Mouse (Mus musculus) heart, embryonic 10.5 days (tissue): Measurements from ENCODE around the gene Gzmf. TPM values are rescaled to one million over a fixed set of nuclear protein-coding genes. Genes with fewer than 3 reads are reported as not detected.
"Not testable (repeated sequence)": the region's sequence is repeated elsewhere in the genome, so short reads cannot be mapped to it uniquely, and the experiment has no call there.

Source experiments
- DNase-seq: peaks from one replicate; pipeline ENCODE4 v3.0.0-alpha.2; 2017; ENCODE audit warnings: low spot score
- H3K27ac ChIP-seq: fragments of 300-500 bp; sonication (generic); 2 replicates; pipeline ENCODE4 v1.5.1; 2016; ENCODE audit warnings: mild to moderate bottlenecking
- H3K27me3 ChIP-seq: fragments of 300-500 bp; sonication (generic); 2 replicates; pipeline ENCODE4 v1.6.1; 2016; ENCODE audit warnings: mild to moderate bottlenecking; ENCODE audit not compliant: poor library complexity, insufficient read depth, severe bottlenecking
- H3K36me3 ChIP-seq: fragments of 300-500 bp; sonication (generic); 2 replicates; pipeline ENCODE4 v1.6.1; 2016; ENCODE audit warnings: mild to moderate bottlenecking, moderate library complexity
- H3K4me1 ChIP-seq: fragments of 300-500 bp; sonication (generic); 2 replicates; pipeline ENCODE4 v1.6.1; 2016; ENCODE audit warnings: mild to moderate bottlenecking
- H3K4me3 ChIP-seq: fragments of 300-500 bp; sonication (generic); 2 replicates; pipeline ENCODE4 v1.5.1; 2016; ENCODE audit warnings: mild to moderate bottlenecking, moderate library complexity
- H3K9me3 ChIP-seq: fragments of 300-500 bp; sonication (generic); 2 replicates; pipeline ENCODE4 v1.6.1; 2016; ENCODE audit warnings: mild to moderate bottlenecking, moderate library complexity
- WGBS: fragments of 180-500 bp; shearing (Covaris S2); methylation state at CpG from one replicate; pipeline ENCODE4 v1.1.7; 2016; 5-methylcytosine and 5-hydroxymethylcytosine counted together
- polyA plus RNA-seq: library from polyadenylated mRNA; unstranded; fragments of >200 nt; fragmentation: Nextera tagmentation; extraction: Ambion mirVana; gene quantifications from 2 replicates; pipeline ENCODE4 v1.2.1, GENCODE M21; 2016

The Gzmf gene
- polyA plus RNA-seq, 1 experiment from 2014 or later = 0.29 TPM

GRCm38 (mm10) chr14:56159479-56159878 is 51.7 kb downstream of the Gzmf start, which contains the start of gene Gzmg:
Gene Gzmg (minus strand): TSS chr14:56159579.
- H3K27ac ChIP-seq, H3K27me3 ChIP-seq, H3K9me3 ChIP-seq, H3K36me3 ChIP-seq, DNase-seq, H3K4me1 ChIP-seq, H3K4me3 ChIP-seq: not testable (repeated sequence)
- WGBS = 68% methylated on average over 2 of the region's 2 CpGs

GRCm38 (mm10) chr14:56155340-56155739 is 55.9 kb downstream of the Gzmf start:
- no peaks in the 10 kb centered on the region for H3K36me3 ChIP-seq
- no peaks in the 10 kb centered on the region for H3K27me3 ChIP-seq

More at GRCm38 (mm10) chr14:56155340-56155739, 55.9 kb downstream of the Gzmf start:
- WGBS = 62% methylated on average over 2 of the region's 2 CpGs
- H3K4me1 ChIP-seq = no peaks in the 10 kb centered on the region
- no peak overlapping the region for H3K27ac ChIP-seq
- no peaks in the 10 kb centered on the region for H3K9me3 ChIP-seq
- no peak overlapping the region for H3K4me3 ChIP-seq
- no peak for DNase-seq

Other genes starting within 250 kb of the Gzmf start
- gene Mcpt1, start 193.4 kb downstream of the Gzmf start, polyA plus RNA-seq = not detected in 2 replicates
- not detected in 2 replicates for gene Mcpt9, start 180.9 kb downstream of the Gzmf start, polyA plus RNA-seq
- gene Mcpt2, start 169.4 kb downstream of the Gzmf start, polyA plus RNA-seq = not detected in 2 replicates
- not detected in 2 replicates for gene Mcpt4, start 149.1 kb downstream of the Gzmf start, polyA plus RNA-seq
- gene Mcpt8, start 126.1 kb downstream of the Gzmf start, polyA plus RNA-seq = not detected in 2 replicates
- gene Ctsg, start 108.8 kb downstream of the Gzmf start, polyA plus RNA-seq = 0.30 and 0.33 TPM in 2 replicates
- not detected in 2 replicates for gene Gzme, start 90.8 kb downstream of the Gzmf start, polyA plus RNA-seq
- gene Gzmd, start 78.8 kb downstream of the Gzmf start, polyA plus RNA-seq = 0.48 TPM in 1 of 2 replicates, not detected in the other
- 0.57 TPM in 1 of 2 replicates, not detected in the other for gene Gzmg, start 51.8 kb downstream of the Gzmf start, polyA plus RNA-seq
- not detected in 2 replicates for gene Gzmn, start 36.8 kb downstream of the Gzmf start, polyA plus RNA-seq
- 0.15 and 0.16 TPM in 2 replicates for gene Gzmc, start 23.2 kb upstream of the Gzmf start, polyA plus RNA-seq
- 0.09 TPM in 1 of 2 replicates, not detected in the other for gene Gzmb, start 50.8 kb upstream of the Gzmf start, polyA plus RNA-seq
- gene Atp12a, start 153.7 kb upstream of the Gzmf start, polyA plus RNA-seq = not detected in 2 replicates
- 4.9 and 6.7 TPM in 2 replicates for gene Rnf17, start 191.2 kb upstream of the Gzmf start, polyA plus RNA-seq